ENCODE assay signal across 7 mouse cellular contexts in genomic region chr10:80577195-80578130, GRCm38 (mm10). TPM values are rescaled to one million over a fixed set of nuclear protein-coding genes. Genes with fewer than 3 reads are reported as not detected.
A peak's percentile ranks its signal among the peaks of the same experiment; 100 is the strongest.
DNase-seq lines count a peak whose midpoint lies in the region; ATAC-seq and TF ChIP-seq lines count a peak whose summit lies in the region.

Gene Klf16, minus strand, starts transcription at chr10:80577321.

- WGBS in intestine, postnatal 0 days, result under 1% methylated on average over 56 of the region's 97 CpGs
- under 1% methylated on average over 65 of the region's 97 CpGs for WGBS in midbrain, embryonic 12.5 days
- WGBS in small intestine, adult 2 months, result 2% methylated on average over 90 of the region's 97 CpGs

- peak; percentile 30; the same call in 1 of the 2 replicates for TF ChIP-seq POLR2A in small intestine, adult 2 months (IDR thresholded peaks at IDR 0.05; ENCODE audit: low read depth, low read length)

- no peaks in the 10 kb centered on the region for H3K9me3 ChIP-seq in intestine, postnatal 0 days (ENCODE audit: control insufficient read depth)
- no peaks in the 10 kb centered on the region for H3K9me3 ChIP-seq in midbrain, embryonic 12.5 days

- peaks cover 3% of the 10 kb centered on the region; the same call in 1 of the 2 replicates for H3K4me1 ChIP-seq in intestine, postnatal 0 days (replicated peaks; ENCODE audit: control insufficient read depth, insufficient read depth, low read length)
- peaks cover 50% of the 10 kb centered on the region for H3K4me1 ChIP-seq in midbrain, embryonic 12.5 days
- H3K4me1 ChIP-seq in small intestine, adult 2 months (ENCODE audit: control insufficient read depth, insufficient read depth, insufficient read length, low read length), result peaks cover 12% of the 10 kb centered on the region

- DNase-seq in adrenal gland, adult 8-10 months, result peak; percentile 98
- peak; percentile 99 for DNase-seq in embryo, embryonic 9.5 days (ENCODE audit: extremely low spot score)
- DNase-seq in gonadal fat pad, adult 2 months (ENCODE audit: low read depth), result no peak
- peak; percentile 96 for DNase-seq in left cerebral cortex, postnatal 4 days

- no peaks in the 10 kb centered on the region for H3K27me3 ChIP-seq in intestine, postnatal 0 days (replicated peaks; ENCODE audit: control insufficient read depth, insufficient read depth, low read length)
- H3K27me3 ChIP-seq in midbrain, embryonic 12.5 days, result peaks cover 17% of the 10 kb centered on the region; the same call in 1 of the 2 replicates
- H3K27me3 ChIP-seq in small intestine, adult 2 months (ENCODE audit: control insufficient read depth, insufficient read depth, low read length), result no peaks in the 10 kb centered on the region

- intact Hi-C loops in left cerebral cortex, postnatal 4 days (cut with DNase I), result loop anchor here (5.0 kb wide), 1 partner anchor 110 kb away; no protein-coding TSS in a partner anchor

- H3K36me3 ChIP-seq in intestine, postnatal 0 days (ENCODE audit: control insufficient read depth, insufficient read depth), result peaks cover 5% of the 10 kb centered on the region; the same call in 1 of the 2 replicates
- H3K36me3 ChIP-seq in midbrain, embryonic 12.5 days, result no peaks in the 10 kb centered on the region; the same call in 1 of the 2 replicates
- no peaks in the 10 kb centered on the region for H3K36me3 ChIP-seq in small intestine, adult 2 months (ENCODE audit: control insufficient read depth, insufficient read depth, low read length)

- peak within 1 kb of the TSS; percentile 59 for H3K9ac ChIP-seq in intestine, postnatal 0 days (ENCODE audit: low read depth, low read length)
- H3K9ac ChIP-seq in midbrain, embryonic 12.5 days (replicated peaks), result peak within 1 kb of the TSS; percentile 81

- H3K27ac ChIP-seq in intestine, postnatal 0 days (ENCODE audit: low read depth, low read length), result peak within 1 kb of the TSS; percentile 86
- peak within 1 kb of the TSS; percentile 76 for H3K27ac ChIP-seq in midbrain, embryonic 12.5 days (replicated peaks)
- H3K27ac ChIP-seq in small intestine, adult 2 months (ENCODE audit: insufficient read depth, low read depth, low read length), result peak within 1 kb of the TSS; percentile 89

- H3K4me3 ChIP-seq in intestine, postnatal 0 days (ENCODE audit: low read depth, low read length), result peak within 1 kb of the TSS; percentile 75
- H3K4me3 ChIP-seq in midbrain, embryonic 12.5 days, result peak within 1 kb of the TSS; percentile 75
- H3K4me3 ChIP-seq in small intestine, adult 2 months (ENCODE audit: low read depth, low read length), result peak within 1 kb of the TSS; percentile 78

- TF ChIP-seq CTCF in intestine, postnatal 0 days (IDR thresholded peaks at IDR 0.05; ENCODE audit: low read depth), result peak; percentile 14; the same call in 1 of the 2 replicates
- no peak for TF ChIP-seq CTCF in small intestine, adult 2 months (IDR thresholded peaks at IDR 0.05; ENCODE audit: extremely low read depth, insufficient read length, insufficient replicate concordance, low read depth, low read length)

- peak within 1 kb of the TSS; percentile 96 for H3K4me2 ChIP-seq in intestine, postnatal 0 days (replicated peaks; ENCODE audit: low read depth)
- H3K4me2 ChIP-seq in midbrain, embryonic 12.5 days (replicated peaks), result peak within 1 kb of the TSS; percentile 98

- ATAC-seq in intestine, postnatal 0 days, result peak; percentile 86
- ATAC-seq in midbrain, embryonic 12.5 days (ENCODE audit: low FRiP score, low read depth), result peak; percentile 81

RNA-seq across cellular contexts. Expression of gene Klf16, which starts in this region (rescaled TPM):
- total RNA-seq in adrenal gland, adult 8-10 months (2022), result 10 to 100 TPM; 12.7 to 15.4 (median 14.6) TPM
- 20.8 and 30.5 TPM in 2 replicates for polyA plus RNA-seq in gonadal fat pad, adult 2 months (2012; rRNA removed)
- 4.8 and 5.3 TPM in 2 replicates for polyA plus RNA-seq in intestine, postnatal 0 days (2015; fragmentation: Nextera tagmentation; extraction: Ambion mirVana)
- 10 to 100 TPM; 34.1 to 35.5 TPM for total RNA-seq in left cerebral cortex, postnatal 4 days (2021)
- polyA plus RNA-seq in midbrain, embryonic 12.5 days (2016; fragmentation: Nextera tagmentation; extraction: Ambion mirVana), result 6.1 and 6.2 TPM in 2 replicates
- polyA plus RNA-seq in small intestine, adult 2 months (2012; rRNA removed), result 18.4 and 33.2 TPM in 2 replicates
